Comparison of ENCODE assay signal across 8 mouse cellular contexts in the genomic region with DNA sequence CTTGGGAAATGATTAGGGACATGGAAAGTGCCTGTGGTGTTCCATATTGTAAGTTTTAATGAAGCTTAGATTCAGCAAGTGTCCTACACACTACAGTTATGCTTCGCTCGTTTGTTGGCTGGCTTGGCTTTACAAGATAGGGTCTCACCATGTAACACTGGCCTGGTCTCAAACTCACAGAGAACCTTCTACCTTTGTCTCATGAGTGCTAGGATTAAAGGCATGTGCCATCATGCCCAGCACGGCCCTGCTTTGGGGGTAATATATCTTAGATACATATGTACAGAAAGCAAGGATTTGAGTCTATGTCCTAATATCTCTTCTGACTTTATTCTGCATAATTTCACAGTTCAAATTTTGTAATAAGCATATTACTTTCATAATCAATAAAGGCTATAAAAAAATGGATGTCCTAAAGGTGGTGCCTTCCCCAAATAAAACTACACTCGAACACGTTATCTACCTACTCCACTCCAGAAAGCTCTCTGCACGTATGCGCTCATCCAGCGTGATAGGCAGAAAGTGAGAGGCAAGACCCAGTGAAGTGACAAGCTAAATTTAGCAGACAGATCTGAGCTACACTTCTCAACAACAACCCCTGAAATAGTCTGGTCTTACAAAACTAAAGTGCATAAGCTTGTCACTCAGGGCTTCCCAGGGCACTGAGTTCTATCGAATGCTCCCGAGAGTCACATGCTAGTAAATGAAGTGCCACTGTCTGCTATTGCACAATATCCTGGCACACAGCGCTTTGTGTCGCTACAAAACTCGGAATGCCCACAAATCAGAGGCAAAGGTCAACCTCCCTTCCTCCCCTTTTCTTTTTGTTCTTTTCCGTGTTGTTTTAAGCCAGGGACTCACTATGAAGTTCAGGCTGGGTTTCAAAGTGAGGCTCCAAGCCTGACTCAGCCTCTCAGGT.
DNase-seq lines count a peak whose midpoint lies in the region; ATAC-seq lines count a peak whose summit lies in the region.

No protein-coding gene starts in this region.

- H3K9me3 ChIP-seq in embryonic facial prominence, embryonic 12.5 days, result no peaks in the 10 kb centered on the region

- no peak for ATAC-seq in embryonic facial prominence, embryonic 12.5 days (ENCODE audit: insufficient number of reproducible peaks, insufficient read depth, low FRiP score, low TSS enrichment)

- WGBS in embryonic facial prominence, embryonic 12.5 days, result 78% methylated on average over 14 of the region's 14 CpGs

- no peaks in the 10 kb centered on the region for H3K36me3 ChIP-seq in embryonic facial prominence, embryonic 12.5 days

- H3K4me3 ChIP-seq in embryonic facial prominence, embryonic 12.5 days, result no peak overlapping the region

- no peak overlapping the region for H3K9ac ChIP-seq in embryonic facial prominence, embryonic 12.5 days

- intact Hi-C loops in left cerebral cortex, postnatal 36 days (cut with DNase I), result no loop called here
- intact Hi-C loops in heart, postnatal 25 days (cut with DNase I), result loop anchor here (2.0 to 5.0 kb wide), 2 partner anchors 121 to 208 kb away; a partner anchor contains a TSS

- peak; percentile 28 for DNase-seq in left cerebral cortex, adult 11 months (ENCODE audit: low spot score)
- no peak for DNase-seq in left cerebral cortex, postnatal 36 days (ENCODE audit: low spot score in 2 of 2)
- DNase-seq in heart, postnatal 25 days (ENCODE audit: low spot score), result peak; percentile 65
- DNase-seq in lung, adult 18-20 months, result peak; percentile 85 to 89
- DNase-seq in thymus, postnatal 10 days (ENCODE audit: low spot score in 2 of 2), result no peak
- no peak for DNase-seq in retina, embryonic 14.5 days (ENCODE audit: low spot score)
- DNase-seq in cerebellum, adult 8-10 months, result no peak

- peaks cover 8% of the 10 kb centered on the region for H3K4me1 ChIP-seq in embryonic facial prominence, embryonic 12.5 days

- H3K4me2 ChIP-seq in embryonic facial prominence, embryonic 12.5 days (replicated peaks), result no peak overlapping the region

- H3K27ac ChIP-seq in embryonic facial prominence, embryonic 12.5 days, result peak overlapping the region; percentile 11; the same call in 1 of the 2 replicates

- no peaks in the 10 kb centered on the region for H3K27me3 ChIP-seq in embryonic facial prominence, embryonic 12.5 days

Comparison
In these comparisons a context has a peak if more than half of its experiments do, and no peak if none do; other contexts are left out.
1. DNase-seq: peak in left cerebral cortex, adult 11 months (single experiment), heart, postnatal 25 days (single experiment) and lung, adult 18-20 months (2 of 2); none in left cerebral cortex, postnatal 36 days (0 of 2), thymus, postnatal 10 days (0 of 2), retina, embryonic 14.5 days (single experiment) and cerebellum, adult 8-10 months (single experiment).